Mouse (Mus musculus): ENCODE measurements around the gene Bdh1. TPM values are rescaled to one million over a fixed set of nuclear protein-coding genes. Genes with fewer than 3 reads are reported as not detected.

Bdh1 gene
- polyA plus RNA-seq, 1 experiment: 78.8 TPM

GRCm38 (mm10) chr16:31471994-31472393, 49.9 kb downstream of the Bdh1 start:
- Histone ChIP-seq H3K36me3 (ENCODE audit: control insufficient read depth, insufficient read depth, low read length) (no peaks in the 10 kb centered on the region), H3K27ac (ENCODE audit: control insufficient read depth, insufficient read depth, low read length) (no peak overlapping the region), H3K4me3 (ENCODE audit: control insufficient read depth, insufficient read depth, low read length) (no peak overlapping the region), H3K4me1 (replicated peaks; ENCODE audit: control insufficient read depth, insufficient read depth, low read length) (0 out of 2 replicates have a peak, but pooled peaks cover 3% of the 10 kb centered on the region), H3K27me3 (ENCODE audit: control insufficient read depth, insufficient read depth, low read length) (no peaks in the 10 kb centered on the region)
- no peak for DNase-seq
- TF ChIP-seq CTCF (IDR thresholded peaks at IDR 0.05; ENCODE audit: borderline replicate concordance, control insufficient read depth, extremely low read depth, insufficient read depth, low read length, poor library complexity) (no peak), POLR2A (IDR thresholded peaks at IDR 0.05; ENCODE audit: control insufficient read depth, extremely low read depth, insufficient read depth, low read length, poor library complexity) (no peak)
- WGBS: 79% methylated on average over 5 of the region's 5 CpGs

GRCm38 (mm10) chr16:31473226-31473625, 51.1 kb downstream of the Bdh1 start:
- Histone ChIP-seq H3K36me3 (ENCODE audit: control insufficient read depth, insufficient read depth, low read length) (no peaks in the 10 kb centered on the region), H3K4me3 (ENCODE audit: control insufficient read depth, insufficient read depth, low read length) (no peak overlapping the region), H3K27ac (ENCODE audit: control insufficient read depth, insufficient read depth, low read length) (no peak overlapping the region), H3K27me3 (ENCODE audit: control insufficient read depth, insufficient read depth, low read length) (no peaks in the 10 kb centered on the region), H3K4me1 (replicated peaks; ENCODE audit: control insufficient read depth, insufficient read depth, low read length) (0 out of 2 replicates have a peak, but pooled peaks cover 3% of the 10 kb centered on the region)
- 96% methylated on average over 1 of the region's 1 CpGs for WGBS
- no peak for TF ChIP-seq CTCF (IDR thresholded peaks at IDR 0.05; ENCODE audit: borderline replicate concordance, control insufficient read depth, extremely low read depth, insufficient read depth, low read length, poor library complexity)
- no peak for TF ChIP-seq POLR2A (IDR thresholded peaks at IDR 0.05; ENCODE audit: control insufficient read depth, extremely low read depth, insufficient read depth, low read length, poor library complexity)
- no peak for DNase-seq

GRCm38 (mm10) chr16:31475123-31475968, 53.3 kb downstream of the Bdh1 start:
- Histone ChIP-seq H3K4me1 (replicated peaks; ENCODE audit: control insufficient read depth, insufficient read depth, low read length) (0 out of 2 replicates have a peak, but pooled peaks cover 3% of the 10 kb centered on the region), H3K36me3 (ENCODE audit: control insufficient read depth, insufficient read depth, low read length) (no peaks in the 10 kb centered on the region), H3K4me3 (ENCODE audit: control insufficient read depth, insufficient read depth, low read length) (no peak overlapping the region), H3K27ac (ENCODE audit: control insufficient read depth, insufficient read depth, low read length) (no peak overlapping the region), H3K27me3 (ENCODE audit: control insufficient read depth, insufficient read depth, low read length) (no peaks in the 10 kb centered on the region)
- no peak for DNase-seq
- 82% methylated on average over 9 of the region's 9 CpGs for WGBS
- TF ChIP-seq POLR2A (IDR thresholded peaks at IDR 0.05; ENCODE audit: control insufficient read depth, extremely low read depth, insufficient read depth, low read length, poor library complexity) (no peak), CTCF (IDR thresholded peaks at IDR 0.05; ENCODE audit: borderline replicate concordance, control insufficient read depth, extremely low read depth, insufficient read depth, low read length, poor library complexity) (no peak)

- WGBS: 70% methylated on average over 7 of the region's 7 CpGs
- TF ChIP-seq CTCF (IDR thresholded peaks at IDR 0.05; ENCODE audit: borderline replicate concordance, control insufficient read depth, extremely low read depth, insufficient read depth, low read length, poor library complexity): no peak
- TF ChIP-seq POLR2A (IDR thresholded peaks at IDR 0.05; ENCODE audit: control insufficient read depth, extremely low read depth, insufficient read depth, low read length, poor library complexity): no peak
- Histone ChIP-seq H3K27me3 (ENCODE audit: control insufficient read depth, insufficient read depth, low read length) (no peaks in the 10 kb centered on the region), H3K4me3 (ENCODE audit: control insufficient read depth, insufficient read depth, low read length) (no peak overlapping the region), H3K4me1 (replicated peaks; ENCODE audit: control insufficient read depth, insufficient read depth, low read length) (0 out of 2 replicates have a peak, but pooled peaks cover 3% of the 10 kb centered on the region), H3K36me3 (ENCODE audit: control insufficient read depth, insufficient read depth, low read length) (no peaks in the 10 kb centered on the region), H3K27ac (ENCODE audit: control insufficient read depth, insufficient read depth, low read length) (no peak overlapping the region)
- DNase-seq: no peak
Measured at GRCm38 (mm10) chr16:31476872-31477603, 55.0 kb downstream of the Bdh1 start.

- WGBS: 97% methylated on average over 5 of the region's 5 CpGs
- Histone ChIP-seq H3K27ac (ENCODE audit: control insufficient read depth, insufficient read depth, low read length) (no peak overlapping the region), H3K4me1 (replicated peaks; ENCODE audit: control insufficient read depth, insufficient read depth, low read length) (no peaks in the 10 kb centered on the region), H3K27me3 (ENCODE audit: control insufficient read depth, insufficient read depth, low read length) (no peaks in the 10 kb centered on the region), H3K4me3 (ENCODE audit: control insufficient read depth, insufficient read depth, low read length) (no peak overlapping the region), H3K36me3 (ENCODE audit: control insufficient read depth, insufficient read depth, low read length) (no peaks in the 10 kb centered on the region)
- TF ChIP-seq CTCF (IDR thresholded peaks at IDR 0.05; ENCODE audit: borderline replicate concordance, control insufficient read depth, extremely low read depth, insufficient read depth, low read length, poor library complexity) (no peak), POLR2A (IDR thresholded peaks at IDR 0.05; ENCODE audit: control insufficient read depth, extremely low read depth, insufficient read depth, low read length, poor library complexity) (no peak)
- DNase-seq: no peak
Measured at GRCm38 (mm10) chr16:31485336-31485735, 63.3 kb downstream of the Bdh1 start.

GRCm38 (mm10) chr16:31487266-31487665, 65.2 kb downstream of the Bdh1 start:
- no peak overlapping the region for H3K27ac ChIP-seq (ENCODE audit: control insufficient read depth, insufficient read depth, low read length)
- H3K27me3 ChIP-seq (ENCODE audit: control insufficient read depth, insufficient read depth, low read length): no peaks in the 10 kb centered on the region
- H3K36me3 ChIP-seq (ENCODE audit: control insufficient read depth, insufficient read depth, low read length): no peaks in the 10 kb centered on the region
- 95% methylated on average over 3 of the region's 3 CpGs for WGBS
- TF ChIP-seq POLR2A (IDR thresholded peaks at IDR 0.05; ENCODE audit: control insufficient read depth, extremely low read depth, insufficient read depth, low read length, poor library complexity) (no peak), CTCF (IDR thresholded peaks at IDR 0.05; ENCODE audit: borderline replicate concordance, control insufficient read depth, extremely low read depth, insufficient read depth, low read length, poor library complexity) (no peak)
- no peak overlapping the region for H3K4me3 ChIP-seq (ENCODE audit: control insufficient read depth, insufficient read depth, low read length)
- DNase-seq: no peak
- H3K4me1 ChIP-seq (replicated peaks; ENCODE audit: control insufficient read depth, insufficient read depth, low read length): no peaks in the 10 kb centered on the region

Measured in thymus, adult 2 months (tissue).